Mouse (Mus musculus) heart, embryonic 16.5 days (tissue): Measurements from ENCODE around the gene Ddx52. TPM values are rescaled to one million over a fixed set of nuclear protein-coding genes. Genes with fewer than 3 reads are reported as not detected.
A peak's percentile ranks its signal among the peaks of the same experiment; 100 is the strongest.

Experiments
- ATAC-seq: fragments of 200-750 bp; cut with Nextera tagmentation; replicated peaks from 2 replicates; pipeline ENCODE4 v1.8.0; 2017; ENCODE audit warnings: moderate number of reproducible peaks; ENCODE audit not compliant: insufficient read depth, low FRiP score; ENCODE audit errors: extremely low read depth
- H3K27ac ChIP-seq: fragments of 300-500 bp; sonication (generic); 2 replicates; pipeline ENCODE4 v1.5.1; 2014; ENCODE audit warnings: mild to moderate bottlenecking, low read length, control low read depth, moderate library complexity
- H3K27me3 ChIP-seq: fragments of 300-500 bp; sonication (generic); 2 replicates; pipeline ENCODE4 v1.6.1; 2014; ENCODE audit warnings: low read length, mixed read lengths; ENCODE audit not compliant: control insufficient read depth, insufficient read depth
- H3K36me3 ChIP-seq: fragments of 300-500 bp; sonication (generic); 2 replicates; pipeline ENCODE4 v1.6.1; 2014; ENCODE audit not compliant: control insufficient read depth, insufficient read depth
- H3K4me1 ChIP-seq: fragments of 300-500 bp; sonication (generic); 2 replicates; pipeline ENCODE4 v1.6.1; 2014; ENCODE audit warnings: low read length, mixed read lengths; ENCODE audit not compliant: control insufficient read depth, insufficient read depth
- H3K4me2 ChIP-seq: fragments of 300-500 bp; sonication (generic); 2 replicates; pipeline ENCODE4 v1.6.1; 2014; ENCODE audit warnings: low read depth, mild to moderate bottlenecking, control low read depth, low read length
- H3K4me3 ChIP-seq: fragments of 300-500 bp; sonication (generic); 2 replicates; pipeline ENCODE4 v1.5.1; 2014; ENCODE audit warnings: mild to moderate bottlenecking, control low read depth, low read length
- H3K9ac ChIP-seq: fragments of 300-500 bp; sonication (generic); 2 replicates; pipeline ENCODE4 v1.6.1; 2014; ENCODE audit warnings: low read length, control low read depth
- H3K9me3 ChIP-seq: fragments of 300-500 bp; sonication (generic); replicated peaks from 2 replicates; pipeline ENCODE4 v1.6.1; 2016; ENCODE audit warnings: low read length; ENCODE audit not compliant: control insufficient read depth
- WGBS: fragments of 180-500 bp; shearing (Covaris S2); extraction: QIAGEN DNeasy Blood & Tissue Kit; methylation state at CpG from one replicate; pipeline ENCODE4 v1.1.7; 2014; 5-methylcytosine and 5-hydroxymethylcytosine counted together
- polyA plus RNA-seq: library from polyadenylated mRNA; unstranded; fragments of >200 nt; fragmentation: Nextera tagmentation; extraction: Ambion mirVana; gene quantifications from 2 replicates; pipeline ENCODE4 v1.2.1, GENCODE M21; 2015

Gene Ddx52
- polyA plus RNA-seq, 1 experiment from 2014 or later: 19.3 TPM

DNA sequence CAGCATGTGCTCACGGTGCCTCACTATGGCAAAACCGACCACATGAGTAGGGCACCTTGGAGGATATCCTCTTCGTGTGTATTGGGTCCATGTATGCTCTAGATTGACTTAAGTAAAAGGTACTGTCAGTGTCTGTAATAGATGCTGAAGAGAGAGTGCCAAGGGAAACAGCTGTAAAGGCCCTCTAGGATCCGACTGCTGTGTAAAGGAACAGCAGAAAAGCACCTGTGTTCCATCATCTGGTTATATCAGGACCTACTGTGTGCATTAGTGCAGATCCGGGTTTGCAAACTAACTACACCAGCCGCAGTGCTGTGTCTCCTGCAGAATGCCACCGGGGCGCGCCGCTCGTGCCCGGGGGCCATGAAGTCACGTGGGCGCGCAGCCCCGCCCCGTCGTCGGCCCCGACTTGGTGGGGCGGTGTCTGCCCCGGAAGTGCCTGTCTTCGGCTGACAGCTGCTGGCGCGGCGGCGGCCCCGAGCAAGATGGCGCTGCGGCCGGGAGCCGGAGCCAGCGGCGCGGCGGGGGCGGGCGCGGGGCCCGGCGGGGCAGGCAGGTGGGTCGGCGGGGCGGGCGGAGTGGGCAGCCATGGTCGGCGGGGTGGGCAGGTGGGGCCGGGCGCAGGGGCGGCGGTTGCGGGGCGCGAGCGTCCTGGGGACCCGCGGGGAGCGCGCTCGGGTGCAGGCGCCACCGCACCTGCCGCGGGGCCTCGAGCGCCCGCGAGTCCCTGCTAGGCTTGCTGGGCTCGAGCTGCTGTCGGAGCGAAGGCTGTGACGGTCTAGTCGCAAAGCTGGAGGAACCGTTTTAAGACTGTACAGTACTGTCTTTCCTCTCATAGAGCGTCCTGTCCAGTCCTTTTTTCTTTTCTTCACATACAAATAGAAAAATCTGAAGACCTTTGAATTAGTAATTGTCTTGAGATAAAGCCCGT lies 22.4 kb downstream of the Ddx52 start, which contains the start of gene Synrg:
Synrg (plus strand) TSS at position 438 of the 931 bp plus-strand sequence.
- peak within 1 kb of the TSS; percentile 82 for H3K4me2 ChIP-seq
- peaks cover 5% of the 10 kb centered on the region for H3K4me1 ChIP-seq
- peak within 1 kb of the TSS; percentile 79 for H3K4me3 ChIP-seq
- WGBS: 2% methylated on average over 65 of the region's 76 CpGs
- peak; percentile 97 for ATAC-seq
- H3K36me3 ChIP-seq: peaks cover 14% of the 10 kb centered on the region
- H3K27me3 ChIP-seq: no peaks in the 10 kb centered on the region
- no peaks in the 10 kb centered on the region for H3K9me3 ChIP-seq
- H3K27ac ChIP-seq: peak within 1 kb of the TSS; percentile 74; the same call in 1 of the 2 replicates
- peak within 1 kb of the TSS; percentile 87 for H3K9ac ChIP-seq

DNA sequence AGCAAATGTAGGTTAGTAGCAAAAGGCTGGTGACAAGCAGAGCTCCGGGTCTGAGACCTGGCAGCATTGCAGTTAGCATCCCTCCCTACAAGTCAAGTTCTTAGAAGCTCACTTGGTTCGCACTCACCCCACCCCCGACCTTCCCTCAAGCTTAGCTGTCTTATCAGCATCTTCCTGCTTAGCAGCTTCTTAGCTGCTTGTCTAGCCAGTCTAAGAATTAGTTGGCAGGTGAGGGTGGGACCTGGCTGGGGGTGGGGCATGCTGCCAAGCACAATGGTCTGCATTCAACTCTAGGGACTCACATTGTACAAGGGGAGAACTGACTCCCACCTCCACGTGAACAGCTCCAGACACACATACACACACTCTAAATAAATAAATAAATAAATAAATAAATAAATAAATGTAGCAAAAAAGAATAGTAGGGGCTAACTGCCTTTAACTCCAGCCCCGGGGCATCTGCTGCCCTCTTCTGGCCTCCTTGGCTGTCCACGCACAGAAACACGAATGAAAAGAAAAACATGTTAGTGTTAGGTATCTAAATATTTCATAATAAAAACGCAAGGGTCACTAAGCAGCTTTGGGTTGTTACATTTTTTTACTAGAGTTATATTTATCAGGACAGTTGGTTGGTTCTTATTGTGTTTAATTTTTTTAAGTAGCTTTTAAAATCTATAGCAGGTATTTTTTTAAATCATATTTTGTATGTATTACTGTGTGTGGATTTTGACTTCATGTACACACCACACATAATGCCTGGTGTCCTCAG lies 25.8 kb downstream of the Ddx52 start:
- H3K9me3 ChIP-seq: no peaks in the 10 kb centered on the region
- no peak overlapping the region for H3K9ac ChIP-seq
- no peak overlapping the region for H3K4me2 ChIP-seq
- WGBS: 53% methylated on average over 8 of the region's 8 CpGs
- no peak overlapping the region for H3K27ac ChIP-seq
- ATAC-seq: no peak
- peaks cover 5% of the 10 kb centered on the region for H3K4me1 ChIP-seq
- 0 out of 2 replicates have a peak, but pooled peaks cover 2% of the 10 kb centered on the region for H3K36me3 ChIP-seq
- no peaks in the 10 kb centered on the region for H3K27me3 ChIP-seq
- no peak overlapping the region for H3K4me3 ChIP-seq

DNA sequence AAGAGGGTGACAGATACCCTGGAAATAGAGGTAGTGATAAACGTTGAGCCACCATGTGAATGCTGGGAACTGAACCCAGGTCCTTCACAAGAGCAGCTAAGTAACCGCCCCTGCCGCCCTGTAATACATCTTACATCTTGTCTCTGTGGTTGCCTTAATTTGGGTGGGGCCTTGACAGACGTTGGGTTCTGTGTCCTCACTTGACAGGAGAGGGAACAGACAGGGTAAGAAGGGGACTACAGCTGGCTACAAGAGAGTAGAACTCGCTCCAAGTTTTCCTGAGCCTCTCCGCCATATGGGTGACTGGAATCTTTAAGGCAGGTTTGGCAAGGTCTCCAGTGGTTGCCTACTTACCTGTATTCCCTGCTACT lies 26.3 kb downstream of the Ddx52 start:
- Histone ChIP-seq H3K4me2 (no peak overlapping the region), H3K9me3 (no peaks in the 10 kb centered on the region), H3K27ac (no peak overlapping the region), H3K9ac (no peak overlapping the region), H3K36me3 (0 out of 2 replicates have a peak, but pooled peaks cover 2% of the 10 kb centered on the region), H3K4me1 (peaks cover 5% of the 10 kb centered on the region), H3K4me3 (no peak overlapping the region), H3K27me3 (no peaks in the 10 kb centered on the region)
- ATAC-seq: no peak
- 76% methylated on average over 6 of the region's 6 CpGs for WGBS

DNA sequence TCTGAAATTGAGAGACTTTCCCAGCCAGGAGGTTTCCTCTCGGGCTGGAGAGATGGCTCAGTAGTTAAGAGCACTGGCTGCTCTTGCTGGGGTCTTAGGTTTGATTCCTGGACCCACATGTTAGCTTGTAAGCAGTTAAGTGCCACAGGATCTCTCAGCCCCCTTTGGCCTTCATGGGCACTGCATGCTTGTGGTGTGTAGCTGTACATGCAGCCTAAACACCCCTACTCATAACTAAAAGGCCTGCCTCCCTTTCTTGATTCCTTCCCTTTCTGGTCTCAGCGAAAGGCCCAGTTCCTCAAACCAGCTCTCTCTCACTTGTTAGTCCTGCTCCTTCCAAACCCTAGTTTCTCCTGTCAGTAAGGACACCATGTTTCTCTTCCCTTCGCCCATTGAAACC lies 27.2 kb downstream of the Ddx52 start:
- peaks cover 2% of the 10 kb centered on the region; the same call in 1 of the 2 replicates for H3K4me1 ChIP-seq
- 96% methylated on average over 3 of the region's 3 CpGs for WGBS
- H3K27me3 ChIP-seq: no peaks in the 10 kb centered on the region
- H3K9me3 ChIP-seq: no peaks in the 10 kb centered on the region
- H3K27ac ChIP-seq: no peak overlapping the region
- no peak overlapping the region for H3K9ac ChIP-seq
- no peak for ATAC-seq
- no peak overlapping the region for H3K4me2 ChIP-seq
- 0 out of 2 replicates have a peak, but pooled peaks cover 2% of the 10 kb centered on the region for H3K36me3 ChIP-seq
- H3K4me3 ChIP-seq: no peak overlapping the region

DNA sequence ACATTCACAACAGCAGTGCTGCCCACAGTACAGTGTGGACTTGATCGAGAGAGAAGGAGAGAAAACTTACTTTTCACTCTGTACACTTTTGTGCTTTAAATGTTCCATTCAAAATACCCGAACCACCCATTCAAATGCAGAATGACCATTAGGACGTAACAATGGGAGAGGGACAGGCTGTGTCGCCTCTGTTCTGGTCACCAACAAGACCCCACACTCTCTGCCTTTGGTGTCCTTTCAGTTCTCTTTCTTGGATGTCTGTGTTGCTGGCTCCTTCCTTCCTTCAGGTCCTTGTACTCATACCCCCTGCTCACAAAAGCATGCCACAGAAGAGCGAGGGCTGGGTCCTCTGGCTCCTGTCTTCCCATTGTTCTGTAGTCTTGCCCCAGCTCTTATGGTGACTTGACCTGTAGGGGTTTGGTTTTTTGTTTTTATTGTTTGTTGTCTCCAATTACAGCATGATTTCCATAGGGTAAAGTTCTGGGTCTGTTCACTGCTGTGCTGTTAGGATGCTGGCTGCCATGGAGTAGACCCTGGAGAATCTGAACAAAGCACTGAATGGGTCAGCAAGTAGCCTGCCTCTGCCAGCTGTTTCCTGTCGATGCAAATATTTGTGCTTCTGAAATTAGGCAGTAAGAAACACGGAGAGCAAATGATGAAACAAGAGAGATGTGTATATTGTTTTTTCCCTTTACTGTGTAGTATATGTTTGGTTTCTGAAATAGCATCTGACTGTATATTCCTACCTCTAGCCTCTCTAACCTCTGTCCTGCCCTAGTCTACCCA lies 32.9 kb downstream of the Ddx52 start:
- no peak for ATAC-seq
- Histone ChIP-seq H3K4me1 (no peaks in the 10 kb centered on the region), H3K9me3 (no peaks in the 10 kb centered on the region), H3K27me3 (no peaks in the 10 kb centered on the region), H3K4me2 (no peak overlapping the region), H3K27ac (no peak overlapping the region), H3K36me3 (peaks cover 21% of the 10 kb centered on the region), H3K9ac (no peak overlapping the region), H3K4me3 (no peak overlapping the region)
- WGBS: 76% methylated on average over 7 of the region's 7 CpGs

DNA sequence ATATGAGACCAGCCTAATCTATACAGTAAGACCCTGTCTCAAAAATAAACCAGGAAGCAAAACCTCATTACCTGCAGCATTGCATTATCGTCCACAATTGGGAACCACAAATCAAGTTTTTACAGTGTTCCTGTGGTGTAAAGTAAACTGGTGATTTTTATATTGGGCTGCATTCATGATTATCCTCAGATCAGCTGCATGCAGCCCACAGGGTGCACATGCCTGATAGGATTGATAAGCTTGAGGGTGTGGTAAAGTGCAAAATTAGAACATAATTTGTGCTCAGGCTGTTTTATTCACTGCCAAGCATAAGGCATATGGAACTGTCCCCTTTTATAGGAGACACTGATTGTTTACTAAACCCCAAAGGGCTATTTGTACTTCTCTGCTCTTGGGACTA lies 33.6 kb downstream of the Ddx52 start:
- Histone ChIP-seq H3K4me2 (no peak overlapping the region), H3K9ac (no peak overlapping the region), H3K36me3 (peaks cover 27% of the 10 kb centered on the region), H3K9me3 (no peaks in the 10 kb centered on the region), H3K27me3 (no peaks in the 10 kb centered on the region), H3K4me3 (no peak overlapping the region), H3K27ac (no peak overlapping the region), H3K4me1 (no peaks in the 10 kb centered on the region)
- 91% methylated on average over 1 of the region's 1 CpGs for WGBS
- no peak for ATAC-seq

DNA sequence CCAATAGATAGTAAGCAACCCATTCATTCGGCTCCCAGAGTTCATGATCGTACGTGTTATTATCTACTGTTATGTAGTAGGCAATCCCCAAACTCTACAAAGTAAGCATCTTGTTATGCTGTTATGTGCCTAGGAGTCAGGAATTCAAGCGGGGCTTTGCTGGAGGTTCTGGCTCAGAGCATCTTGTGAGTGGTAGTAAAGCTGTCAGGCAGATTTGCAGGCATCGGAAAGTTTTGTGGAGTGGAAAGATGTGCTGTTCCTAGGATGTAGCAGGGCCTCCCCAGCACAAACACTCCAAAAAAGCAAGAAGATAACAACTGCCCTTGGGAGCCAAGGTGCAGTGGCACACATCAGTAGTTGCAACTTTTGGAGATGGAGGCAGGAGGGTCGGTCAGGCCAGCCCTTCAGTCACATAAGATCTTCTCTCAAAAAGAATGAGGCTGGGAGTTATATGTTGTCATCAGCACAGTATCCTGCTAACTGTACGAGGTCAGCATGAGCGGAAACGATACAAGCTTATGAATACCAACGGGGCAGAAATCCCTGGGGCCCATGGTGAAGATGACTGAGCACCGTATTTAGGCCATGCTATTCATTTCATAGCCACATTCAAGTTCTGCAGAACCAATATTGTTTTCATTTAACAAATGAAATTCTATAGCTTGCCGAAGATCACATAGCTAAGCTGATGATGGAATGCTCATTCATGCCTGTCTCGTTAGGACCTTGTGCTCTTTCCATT lies 34.5 kb downstream of the Ddx52 start:
- no peak overlapping the region for H3K9ac ChIP-seq
- WGBS: 85% methylated on average over 13 of the region's 13 CpGs
- H3K4me1 ChIP-seq: no peaks in the 10 kb centered on the region
- H3K4me2 ChIP-seq: no peak overlapping the region
- H3K27ac ChIP-seq: no peak overlapping the region
- H3K36me3 ChIP-seq: peaks cover 28% of the 10 kb centered on the region
- ATAC-seq: no peak
- no peaks in the 10 kb centered on the region for H3K9me3 ChIP-seq
- no peaks in the 10 kb centered on the region for H3K27me3 ChIP-seq
- no peak overlapping the region for H3K4me3 ChIP-seq

DNA sequence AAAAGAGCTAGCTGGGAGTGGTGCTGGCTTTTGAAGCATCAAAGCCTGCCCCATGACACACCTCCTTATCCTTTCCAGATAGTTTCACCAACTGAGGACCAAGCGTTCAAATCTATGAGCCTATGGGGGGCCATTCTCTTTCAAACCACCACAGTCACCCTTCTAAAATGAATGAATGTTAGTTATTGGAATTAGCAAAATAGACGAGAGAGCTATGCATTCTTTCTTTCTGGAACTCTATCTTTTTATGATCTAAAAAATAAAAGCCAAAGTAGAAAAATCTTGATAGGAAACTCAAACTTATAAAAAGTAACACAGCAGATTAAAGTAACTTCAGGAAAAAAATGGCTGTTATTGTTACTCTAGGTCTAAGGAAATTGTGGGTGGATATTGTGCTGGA lies 35.9 kb downstream of the Ddx52 start:
- WGBS: 88% methylated on average over 2 of the region's 2 CpGs
- Histone ChIP-seq H3K4me2 (no peak overlapping the region), H3K27me3 (no peaks in the 10 kb centered on the region), H3K9ac (no peak overlapping the region), H3K27ac (no peak overlapping the region), H3K36me3 (peaks cover 34% of the 10 kb centered on the region), H3K4me1 (no peaks in the 10 kb centered on the region), H3K4me3 (no peak overlapping the region), H3K9me3 (no peaks in the 10 kb centered on the region)
- ATAC-seq: no peak
